Mouse (Mus musculus) forebrain, embryonic 12.5 days (tissue): ENCODE results near the gene Tnr. TPM values are rescaled to one million over a fixed set of nuclear protein-coding genes. Genes with fewer than 3 reads are reported as not detected.
A peak's percentile ranks its signal among the peaks of the same experiment; 100 is the strongest.

Experiments
- ATAC-seq: fragments of 200-750 bp; cut with Nextera tagmentation; 2 replicates; pipeline ENCODE4 v1.8.0; 2017; ENCODE audit warnings: moderate TSS enrichment; ENCODE audit not compliant: low FRiP score
- H3K27ac ChIP-seq: fragments of 300-500 bp; sonication (generic); 2 replicates; pipeline ENCODE4 v1.5.1; 2016; ENCODE audit warnings: mild to moderate bottlenecking
- H3K27me3 ChIP-seq: fragments of 300-500 bp; sonication (generic); 2 replicates; pipeline ENCODE4 v1.6.1; 2016; ENCODE audit warnings: mild to moderate bottlenecking
- H3K36me3 ChIP-seq: fragments of 300-500 bp; sonication (generic); replicated peaks from 2 replicates; pipeline ENCODE4 v1.6.1; 2016; ENCODE audit warnings: mild to moderate bottlenecking
- H3K4me1 ChIP-seq: fragments of 300-500 bp; sonication (generic); 2 replicates; pipeline ENCODE4 v1.6.1; 2016
- H3K4me2 ChIP-seq: fragments of 300-500 bp; sonication (generic); 2 replicates; pipeline ENCODE4 v1.6.1; 2016; ENCODE audit warnings: mild to moderate bottlenecking, moderate library complexity
- H3K4me3 ChIP-seq: fragments of 300-500 bp; sonication (generic); replicated peaks from 2 replicates; pipeline ENCODE4 v1.5.1; 2016; ENCODE audit warnings: mild to moderate bottlenecking
- H3K9ac ChIP-seq: fragments of 300-500 bp; sonication (generic); 2 replicates; pipeline ENCODE4 v1.6.1; 2016; ENCODE audit warnings: mild to moderate bottlenecking
- H3K9me3 ChIP-seq: fragments of 300-500 bp; sonication (generic); 2 replicates; pipeline ENCODE4 v1.6.1; 2016
- WGBS: fragments of 180-500 bp; shearing (Covaris S2); methylation state at CpG from one replicate; pipeline ENCODE4 v1.1.7; 2016; 5-methylcytosine and 5-hydroxymethylcytosine counted together
- polyA plus RNA-seq: library from polyadenylated mRNA; unstranded; fragments of >200 nt; fragmentation: Nextera tagmentation; extraction: Ambion mirVana; gene quantifications from 2 replicates; pipeline ENCODE4 v1.2.1, GENCODE M21; 2016

Tnr gene
- polyA plus RNA-seq, 1 experiment from 2014 or later, result 0.75 TPM

GRCm38 (mm10) chr1:159570831-159571230 lies 47.3 kb downstream of the Tnr start:
- ATAC-seq, result peak; percentile 39; the same call in 1 of the 2 replicates
- Histone ChIP-seq H3K9ac (no peak overlapping the region), H3K27ac (no peak overlapping the region), H3K4me3 (no peak overlapping the region), H3K4me1 (peaks cover 10% of the 10 kb centered on the region), H3K36me3 (no peaks in the 10 kb centered on the region), H3K9me3 (no peaks in the 10 kb centered on the region), H3K4me2 (no peak overlapping the region), H3K27me3 (peaks cover 3% of the 10 kb centered on the region; the same call in 1 of the 2 replicates)
- 48% methylated on average over 2 of the region's 2 CpGs for WGBS

- 98% methylated on average over 3 of the region's 3 CpGs for WGBS
- Histone ChIP-seq H3K9ac (no peak overlapping the region), H3K36me3 (no peaks in the 10 kb centered on the region), H3K27me3 (peaks cover 3% of the 10 kb centered on the region; the same call in 1 of the 2 replicates), H3K4me1 (peaks cover 10% of the 10 kb centered on the region), H3K27ac (no peak overlapping the region), H3K9me3 (no peaks in the 10 kb centered on the region), H3K4me3 (no peak overlapping the region), H3K4me2 (no peak overlapping the region)
- ATAC-seq, result no peak
Observed at GRCm38 (mm10) chr1:159571951-159572350, 48.4 kb downstream of the Tnr start.

- WGBS, result 83% methylated on average over 2 of the region's 2 CpGs
- Histone ChIP-seq H3K27ac (no peak overlapping the region), H3K4me3 (no peak overlapping the region), H3K4me2 (no peak overlapping the region), H3K36me3 (no peaks in the 10 kb centered on the region), H3K27me3 (0 out of 2 replicates have a peak, but pooled peaks cover 3% of the 10 kb centered on the region), H3K4me1 (peaks cover 10% of the 10 kb centered on the region), H3K9ac (no peak overlapping the region), H3K9me3 (no peaks in the 10 kb centered on the region)
- ATAC-seq, result no peak
Observed at GRCm38 (mm10) chr1:159573116-159573515, 49.5 kb downstream of the Tnr start.

DNA sequence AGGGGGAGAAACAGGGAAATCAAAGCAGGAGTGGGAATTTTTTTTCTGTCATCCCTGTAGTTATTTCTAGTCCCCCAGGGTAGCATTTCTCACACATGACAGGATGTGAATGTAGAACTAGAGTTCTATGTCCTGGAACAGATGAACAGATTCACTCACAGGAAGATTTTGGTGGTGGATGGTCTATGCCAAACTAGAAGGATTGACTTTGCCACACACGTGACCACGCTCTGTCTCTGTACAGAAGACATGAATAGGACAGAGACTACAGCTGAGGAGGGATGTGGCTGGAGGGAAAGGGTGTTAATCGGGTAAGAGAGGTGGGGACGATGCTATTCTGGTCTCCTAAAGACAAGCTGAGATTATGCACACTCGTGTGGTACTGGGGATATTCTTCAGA lies 51.1 kb downstream of the Tnr start:
- ATAC-seq, result no peak
- 91% methylated on average over 5 of the region's 5 CpGs for WGBS
- Histone ChIP-seq H3K9me3 (no peaks in the 10 kb centered on the region), H3K27me3 (0 out of 2 replicates have a peak, but pooled peaks cover 6% of the 10 kb centered on the region), H3K4me2 (no peak overlapping the region), H3K27ac (no peak overlapping the region), H3K9ac (no peak overlapping the region), H3K36me3 (no peaks in the 10 kb centered on the region), H3K4me3 (no peak overlapping the region), H3K4me1 (peaks cover 12% of the 10 kb centered on the region)

DNA sequence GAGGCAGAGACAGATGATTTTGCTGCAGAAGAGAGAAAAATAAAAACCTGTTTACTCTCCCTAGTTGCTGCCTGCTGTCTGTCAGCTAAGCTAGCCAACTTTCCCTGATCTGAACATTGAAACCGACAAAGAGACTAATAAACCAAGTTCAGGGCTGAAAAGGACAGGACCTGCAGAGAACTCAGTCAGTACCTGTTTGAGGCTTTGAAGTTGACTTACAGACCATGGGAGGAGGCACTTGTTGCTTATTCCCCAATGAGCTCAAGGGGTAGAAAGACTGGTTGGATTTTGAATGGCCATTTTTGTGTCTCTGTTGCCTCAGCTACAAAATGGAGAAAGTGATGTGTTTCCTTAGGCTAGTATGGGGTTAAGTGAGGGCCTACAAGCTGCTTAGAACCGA lies 52.7 kb downstream of the Tnr start:
- 77% methylated on average over 2 of the region's 2 CpGs for WGBS

GRCm38 (mm10) chr1:159578391-159578790 lies 54.8 kb downstream of the Tnr start:
- H3K4me1 ChIP-seq, result peaks cover 17% of the 10 kb centered on the region; the same call in 1 of the 2 replicates
- no peak overlapping the region for H3K4me3 ChIP-seq
- 40% methylated on average over 3 of the region's 3 CpGs for WGBS
- no peak overlapping the region for H3K4me2 ChIP-seq
- H3K36me3 ChIP-seq, result no peaks in the 10 kb centered on the region
- H3K27ac ChIP-seq, result no peak overlapping the region
- H3K9me3 ChIP-seq, result no peaks in the 10 kb centered on the region
- H3K27me3 ChIP-seq, result 0 out of 2 replicates have a peak, but pooled peaks cover 25% of the 10 kb centered on the region
- H3K9ac ChIP-seq, result no peak overlapping the region
- no peak for ATAC-seq

More for the DNA sequence above, 52.7 kb downstream of the Tnr start:
- ATAC-seq, result no peak
- no peak overlapping the region for H3K4me2 ChIP-seq
- no peaks in the 10 kb centered on the region for H3K9me3 ChIP-seq
- H3K27ac ChIP-seq, result no peak overlapping the region
- H3K9ac ChIP-seq, result no peak overlapping the region
- peaks cover 4% of the 10 kb centered on the region; the same call in 1 of the 2 replicates for H3K4me1 ChIP-seq
- H3K36me3 ChIP-seq, result no peaks in the 10 kb centered on the region
- H3K4me3 ChIP-seq, result no peak overlapping the region
- 0 out of 2 replicates have a peak, but pooled peaks cover 21% of the 10 kb centered on the region for H3K27me3 ChIP-seq

DNA sequence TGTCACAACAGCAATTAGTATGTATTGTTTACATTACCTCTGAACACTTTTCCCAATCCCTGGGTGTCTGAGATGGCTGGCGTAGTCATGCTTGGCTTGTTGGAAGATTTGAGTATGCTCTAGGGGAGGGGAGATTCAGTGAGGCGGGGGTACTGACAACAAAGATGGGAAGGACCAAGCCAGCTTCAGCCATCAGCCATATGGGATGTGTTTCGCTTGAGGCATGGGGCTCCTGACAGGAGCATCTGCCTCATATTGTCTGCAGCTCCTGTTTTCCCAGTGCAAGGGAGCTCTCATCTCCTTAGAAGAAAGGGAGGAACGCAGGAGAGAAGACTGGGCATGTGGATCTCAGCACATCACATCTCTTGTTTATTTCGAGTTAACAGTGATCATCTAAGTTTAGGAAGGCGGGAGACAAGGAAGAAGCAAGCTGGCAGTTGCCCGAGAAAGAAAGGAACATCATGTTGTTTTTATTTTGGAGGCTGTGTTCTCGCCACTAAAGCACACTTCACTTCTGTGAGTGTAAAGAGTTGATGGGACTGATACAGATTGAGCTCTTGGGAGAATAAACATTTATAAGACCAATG lies 56.9 kb downstream of the Tnr start:
- peaks cover 30% of the 10 kb centered on the region; the same call in 1 of the 2 replicates for H3K27me3 ChIP-seq
- peaks cover 17% of the 10 kb centered on the region; the same call in 1 of the 2 replicates for H3K4me1 ChIP-seq
- no peak overlapping the region for H3K27ac ChIP-seq
- no peak overlapping the region for H3K9ac ChIP-seq
- H3K4me3 ChIP-seq, result no peak overlapping the region
- 85% methylated on average over 8 of the region's 8 CpGs for WGBS
- no peaks in the 10 kb centered on the region for H3K36me3 ChIP-seq
- no peaks in the 10 kb centered on the region for H3K9me3 ChIP-seq
- no peak for ATAC-seq
- no peak overlapping the region for H3K4me2 ChIP-seq

- ATAC-seq, result no peak
- Histone ChIP-seq H3K9me3 (no peaks in the 10 kb centered on the region), H3K36me3 (no peaks in the 10 kb centered on the region), H3K9ac (no peak overlapping the region), H3K4me2 (no peak overlapping the region), H3K27ac (no peak overlapping the region), H3K4me1 (peaks cover 14% of the 10 kb centered on the region; the same call in 1 of the 2 replicates), H3K27me3 (peaks cover 32% of the 10 kb centered on the region; the same call in 1 of the 2 replicates), H3K4me3 (no peak overlapping the region)
- 78% methylated on average over 4 of the region's 4 CpGs for WGBS
Observed at GRCm38 (mm10) chr1:159583877-159584276, 60.3 kb downstream of the Tnr start.

- no peak overlapping the region for H3K4me2 ChIP-seq
- peaks cover 7% of the 10 kb centered on the region for H3K4me1 ChIP-seq
- no peaks in the 10 kb centered on the region for H3K9me3 ChIP-seq
- no peak overlapping the region for H3K27ac ChIP-seq
- no peak for ATAC-seq
- H3K9ac ChIP-seq, result no peak overlapping the region
- no peak overlapping the region for H3K4me3 ChIP-seq
- H3K36me3 ChIP-seq, result no peaks in the 10 kb centered on the region
- 80% methylated on average over 2 of the region's 2 CpGs for WGBS
- H3K27me3 ChIP-seq, result peaks cover 7% of the 10 kb centered on the region; the same call in 1 of the 2 replicates
Observed at GRCm38 (mm10) chr1:159588741-159589140, 65.2 kb downstream of the Tnr start.

DNA sequence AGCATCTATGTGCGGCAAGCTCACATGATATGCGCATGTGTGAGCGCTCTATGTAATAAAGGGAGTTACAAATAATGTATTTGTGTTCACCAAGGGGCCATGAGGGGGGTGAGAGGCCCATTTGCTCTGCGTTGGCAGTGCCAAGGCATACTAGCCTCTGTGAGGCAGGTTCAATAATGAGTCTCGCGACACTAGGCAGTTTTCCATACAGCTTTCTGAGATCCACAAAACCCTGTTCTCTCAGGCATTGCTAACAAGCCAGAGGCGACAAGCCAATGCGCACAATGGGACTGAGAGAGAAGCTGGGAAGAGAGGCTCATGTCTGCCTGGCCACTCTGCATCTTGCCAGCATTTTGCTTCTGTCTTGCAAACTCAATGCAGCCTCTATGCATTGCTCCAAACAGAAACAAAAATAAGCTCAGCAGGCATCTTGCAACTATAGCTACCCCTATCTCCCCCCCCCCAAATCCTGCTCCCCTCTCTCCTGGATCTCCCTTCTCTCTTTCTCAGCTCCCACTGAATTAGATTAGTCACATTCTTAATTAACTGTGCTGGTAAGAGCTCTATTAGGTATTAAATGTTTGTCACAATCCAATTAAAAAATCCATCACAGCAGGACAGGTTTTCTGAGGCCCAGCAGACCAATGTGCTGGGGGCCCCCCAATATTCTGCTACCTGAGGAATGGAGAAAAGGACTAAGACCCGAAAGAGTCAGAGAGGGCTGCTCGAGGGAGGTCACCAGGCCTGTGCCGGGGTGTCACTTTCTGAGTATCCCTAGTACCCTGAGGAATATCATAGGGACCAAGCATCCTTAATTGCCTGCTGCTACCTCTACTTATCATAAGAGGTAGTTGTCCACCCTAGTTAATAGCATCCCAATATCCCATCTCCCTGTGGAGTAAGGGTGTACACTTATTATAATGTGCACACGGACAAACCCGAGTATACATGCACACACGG lies 70.8 kb downstream of the Tnr start:
- peak overlapping the region; percentile 56 for H3K27ac ChIP-seq
- H3K27me3 ChIP-seq, result no peaks in the 10 kb centered on the region
- peaks cover 19% of the 10 kb centered on the region for H3K4me1 ChIP-seq
- WGBS, result 49% methylated on average over 14 of the region's 14 CpGs
- H3K9ac ChIP-seq, result no peak overlapping the region
- no peak overlapping the region for H3K4me2 ChIP-seq
- H3K9me3 ChIP-seq, result no peaks in the 10 kb centered on the region
- no peak overlapping the region for H3K4me3 ChIP-seq
- no peaks in the 10 kb centered on the region for H3K36me3 ChIP-seq
- ATAC-seq, result peak; percentile 93

GRCm38 (mm10) chr1:159595729-159596128 lies 72.2 kb downstream of the Tnr start:
- Histone ChIP-seq H3K27ac (no peak overlapping the region), H3K27me3 (no peaks in the 10 kb centered on the region), H3K9ac (no peak overlapping the region), H3K4me3 (no peak overlapping the region), H3K4me2 (no peak overlapping the region), H3K36me3 (no peaks in the 10 kb centered on the region), H3K4me1 (peaks cover 19% of the 10 kb centered on the region), H3K9me3 (no peaks in the 10 kb centered on the region)
- no peak for ATAC-seq
- WGBS, result 77% methylated on average over 3 of the region's 3 CpGs

DNA sequence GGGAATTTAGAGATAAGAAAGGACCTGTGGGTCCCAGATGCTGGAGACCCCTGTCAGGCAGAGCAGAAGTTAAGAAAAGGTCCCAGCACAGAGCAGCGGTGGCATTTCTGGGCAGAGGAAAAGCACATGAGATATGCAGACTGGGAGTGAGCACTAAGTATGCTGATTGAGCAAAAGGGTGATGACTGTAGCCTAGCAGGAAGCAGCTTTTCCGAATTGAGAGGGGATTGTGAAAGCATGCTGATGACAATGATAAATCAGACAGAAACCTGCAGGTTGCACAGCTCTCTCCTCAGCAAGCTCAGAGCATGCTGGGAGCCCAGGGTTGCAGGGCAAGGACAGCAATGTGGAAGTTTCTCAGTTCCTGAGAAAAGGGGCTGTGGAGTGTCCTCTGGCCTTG lies 73.1 kb downstream of the Tnr start:
- peaks cover 19% of the 10 kb centered on the region for H3K4me1 ChIP-seq
- no peaks in the 10 kb centered on the region for H3K9me3 ChIP-seq
- H3K27ac ChIP-seq, result no peak overlapping the region
- H3K4me3 ChIP-seq, result no peak overlapping the region
- no peaks in the 10 kb centered on the region for H3K27me3 ChIP-seq
- H3K4me2 ChIP-seq, result no peak overlapping the region
- H3K9ac ChIP-seq, result no peak overlapping the region
- ATAC-seq, result no peak
- 63% methylated on average over 2 of the region's 2 CpGs for WGBS
- H3K36me3 ChIP-seq, result no peaks in the 10 kb centered on the region
